Mouse (Mus musculus): ENCODE data around the gene Foxp1.

Foxp1 gene

GRCm38 (mm10) chr6:99330169-99330568, 192.4 kb downstream of the Foxp1 start:
- no peak for DNase-seq (ENCODE audit: low read depth, low spot score)

- DNase-seq (ENCODE audit: low read depth, low spot score), result no peak
Measured at GRCm38 (mm10) chr6:99328634-99329033, 193.9 kb downstream of the Foxp1 start.

GRCm38 (mm10) chr6:99328146-99328545, 194.4 kb downstream of the Foxp1 start:
- no peak for DNase-seq (ENCODE audit: low read depth, low spot score)

- no peak for DNase-seq (ENCODE audit: low read depth, low spot score)
Measured at GRCm38 (mm10) chr6:99327721-99328120, 194.8 kb downstream of the Foxp1 start.

- DNase-seq (ENCODE audit: low read depth, low spot score), result no peak
Measured at GRCm38 (mm10) chr6:99325881-99326280, 196.6 kb downstream of the Foxp1 start.

GRCm38 (mm10) chr6:99325461-99325860, 197.1 kb downstream of the Foxp1 start:
- DNase-seq (ENCODE audit: low read depth, low spot score), result no peak

- DNase-seq (ENCODE audit: low read depth, low spot score), result no peak
Measured at GRCm38 (mm10) chr6:99322132-99322904, 200.2 kb downstream of the Foxp1 start.

GRCm38 (mm10) chr6:99320444-99320843, 202.1 kb downstream of the Foxp1 start:
- DNase-seq (ENCODE audit: low read depth, low spot score), result no peak

GRCm38 (mm10) chr6:99319415-99320405, 202.8 kb downstream of the Foxp1 start:
- peak; percentile 29 for DNase-seq (ENCODE audit: low read depth, low spot score)

- no peak for DNase-seq (ENCODE audit: low read depth, low spot score)
Measured at GRCm38 (mm10) chr6:99314746-99315145, 207.8 kb downstream of the Foxp1 start.

- peak; percentile 7 for DNase-seq (ENCODE audit: low read depth, low spot score)
Measured at GRCm38 (mm10) chr6:99310529-99310928, 212.0 kb downstream of the Foxp1 start.

GRCm38 (mm10) chr6:99310171-99310500, 212.4 kb downstream of the Foxp1 start:
- DNase-seq (ENCODE audit: low read depth, low spot score), result peak; percentile 61

GRCm38 (mm10) chr6:99309466-99310170, 212.9 kb downstream of the Foxp1 start:
- peak; percentile 43 for DNase-seq (ENCODE audit: low read depth, low spot score)

- DNase-seq (ENCODE audit: low read depth, low spot score), result no peak
Measured at GRCm38 (mm10) chr6:99305751-99306150, 216.8 kb downstream of the Foxp1 start.

GRCm38 (mm10) chr6:99305236-99305635, 217.3 kb downstream of the Foxp1 start:
- no peak for DNase-seq (ENCODE audit: low read depth, low spot score)

GRCm38 (mm10) chr6:99302662-99303435, 219.7 kb downstream of the Foxp1 start:
- DNase-seq (ENCODE audit: low read depth, low spot score), result no peak

- DNase-seq (ENCODE audit: low read depth, low spot score), result no peak
Measured at GRCm38 (mm10) chr6:99301923-99302322, 220.6 kb downstream of the Foxp1 start.

GRCm38 (mm10) chr6:99300235-99300634, 222.3 kb downstream of the Foxp1 start:
- no peak for DNase-seq (ENCODE audit: low read depth, low spot score)

GRCm38 (mm10) chr6:99299196-99299595, 223.3 kb downstream of the Foxp1 start:
- DNase-seq (ENCODE audit: low read depth, low spot score), result no peak

GRCm38 (mm10) chr6:99297535-99297934, 225.0 kb downstream of the Foxp1 start:
- no peak for DNase-seq (ENCODE audit: low read depth, low spot score)

- no peak for DNase-seq (ENCODE audit: low read depth, low spot score)
Measured at GRCm38 (mm10) chr6:99295495-99295894, 227.0 kb downstream of the Foxp1 start.
